Mouse (Mus musculus): ENCODE measurements around the gene Ntn1. TPM values are rescaled to one million over a fixed set of nuclear protein-coding genes. Genes with fewer than 3 reads are reported as not detected.

The Ntn1 gene
- polyA plus RNA-seq, 1 experiment from 2014 or later: 17.7 TPM

GRCm38 (mm10) chr11:68205572-68206229, 194.9 kb downstream of the Ntn1 start:
- H3K27me3 ChIP-seq (ENCODE audit: control insufficient read depth, insufficient read depth, low read length): no peaks in the 10 kb centered on the region
- H3K27ac ChIP-seq (ENCODE audit: low read length): no peak overlapping the region
- H3K9ac ChIP-seq (ENCODE audit: low read length): no peak overlapping the region
- H3K4me3 ChIP-seq (ENCODE audit: low read length): no peak overlapping the region
- WGBS: 81% methylated on average over 10 of the region's 10 CpGs
- no peaks in the 10 kb centered on the region for H3K36me3 ChIP-seq (ENCODE audit: control insufficient read depth, insufficient read depth)
- H3K9me3 ChIP-seq (replicated peaks; ENCODE audit: control insufficient read depth, low read length): no peaks in the 10 kb centered on the region
- H3K4me1 ChIP-seq (ENCODE audit: control insufficient read depth, insufficient read depth, low read length): peaks cover 19% of the 10 kb centered on the region
- no peak overlapping the region for H3K4me2 ChIP-seq (ENCODE audit: low read depth, low read length)
- ATAC-seq (replicated peaks; ENCODE audit: extremely low read depth, insufficient read depth, low FRiP score): no peak

- Histone ChIP-seq H3K36me3 (ENCODE audit: control insufficient read depth, insufficient read depth) (no peaks in the 10 kb centered on the region), H3K9me3 (replicated peaks; ENCODE audit: control insufficient read depth, low read length) (no peaks in the 10 kb centered on the region), H3K4me3 (ENCODE audit: low read length) (no peak overlapping the region), H3K4me2 (ENCODE audit: low read depth, low read length) (no peak overlapping the region), H3K4me1 (ENCODE audit: control insufficient read depth, insufficient read depth, low read length) (peaks cover 23% of the 10 kb centered on the region), H3K9ac (ENCODE audit: low read length) (0 out of 2 replicates have a peak overlapping the region, but pooled peaks have one; percentile 9), H3K27ac (ENCODE audit: low read length) (no peak overlapping the region; the same call in 1 of the 2 replicates), H3K27me3 (ENCODE audit: control insufficient read depth, insufficient read depth, low read length) (no peaks in the 10 kb centered on the region)
- 70% methylated on average over 5 of the region's 5 CpGs for WGBS
- ATAC-seq (replicated peaks; ENCODE audit: extremely low read depth, insufficient read depth, low FRiP score): no peak
Observed at GRCm38 (mm10) chr11:68204407-68204806, 196.2 kb downstream of the Ntn1 start.

- Histone ChIP-seq H3K9ac (ENCODE audit: low read length) (no peak overlapping the region), H3K27ac (ENCODE audit: low read length) (peak overlapping the region; percentile 17), H3K27me3 (ENCODE audit: control insufficient read depth, insufficient read depth, low read length) (no peaks in the 10 kb centered on the region), H3K9me3 (replicated peaks; ENCODE audit: control insufficient read depth, low read length) (no peaks in the 10 kb centered on the region), H3K4me3 (ENCODE audit: low read length) (no peak overlapping the region), H3K4me1 (ENCODE audit: control insufficient read depth, insufficient read depth, low read length) (peaks cover 23% of the 10 kb centered on the region), H3K36me3 (ENCODE audit: control insufficient read depth, insufficient read depth) (no peaks in the 10 kb centered on the region), H3K4me2 (ENCODE audit: low read depth, low read length) (no peak overlapping the region)
- ATAC-seq (replicated peaks; ENCODE audit: extremely low read depth, insufficient read depth, low FRiP score): peak; percentile 49
- 73% methylated on average over 10 of the region's 10 CpGs for WGBS
Observed at GRCm38 (mm10) chr11:68203658-68204315, 196.8 kb downstream of the Ntn1 start.

GRCm38 (mm10) chr11:68202561-68202960, 198.1 kb downstream of the Ntn1 start:
- no peaks in the 10 kb centered on the region for H3K9me3 ChIP-seq (replicated peaks; ENCODE audit: control insufficient read depth, low read length)
- no peaks in the 10 kb centered on the region for H3K36me3 ChIP-seq (ENCODE audit: control insufficient read depth, insufficient read depth)
- H3K27ac ChIP-seq (ENCODE audit: low read length): no peak overlapping the region
- H3K9ac ChIP-seq (ENCODE audit: low read length): no peak overlapping the region
- no peak overlapping the region for H3K4me3 ChIP-seq (ENCODE audit: low read length)
- H3K4me2 ChIP-seq (ENCODE audit: low read depth, low read length): no peak overlapping the region
- no peak for ATAC-seq (replicated peaks; ENCODE audit: extremely low read depth, insufficient read depth, low FRiP score)
- H3K4me1 ChIP-seq (ENCODE audit: control insufficient read depth, insufficient read depth, low read length): peaks cover 23% of the 10 kb centered on the region
- 60% methylated on average over 10 of the region's 10 CpGs for WGBS
- H3K27me3 ChIP-seq (ENCODE audit: control insufficient read depth, insufficient read depth, low read length): no peaks in the 10 kb centered on the region

DNA sequence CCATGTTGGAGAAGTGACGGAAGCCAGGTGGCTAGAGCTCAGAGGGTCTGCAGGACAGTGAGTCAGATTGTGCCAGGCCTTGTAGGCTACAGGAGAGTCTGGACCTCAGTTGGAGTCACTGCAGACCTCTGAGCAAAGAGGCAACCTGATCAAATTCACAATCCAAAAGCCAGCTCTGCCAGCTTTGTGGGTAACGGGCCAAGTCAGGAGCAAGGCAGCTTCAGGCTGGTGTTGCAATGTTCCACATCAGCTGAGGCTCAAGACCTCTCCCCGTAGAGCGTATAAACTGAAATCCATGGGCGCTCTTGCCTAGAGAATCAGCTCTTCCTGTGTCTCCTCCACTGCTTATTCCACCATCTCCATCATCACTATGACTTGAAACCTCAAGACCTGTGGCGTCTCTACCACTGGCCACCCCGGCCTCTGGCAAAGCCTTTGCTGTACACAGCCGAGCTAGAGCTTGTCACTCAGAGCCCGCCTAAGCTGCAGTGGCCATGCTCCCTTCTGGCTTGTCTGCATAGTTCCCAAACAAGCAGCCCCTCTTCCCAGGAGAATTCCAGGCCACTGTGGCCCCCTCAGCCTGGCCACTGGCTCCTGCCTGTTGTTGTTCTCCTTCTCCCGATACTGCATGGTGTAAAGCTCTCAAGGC, 198.7 kb downstream of the Ntn1 start:
- Histone ChIP-seq H3K27ac (ENCODE audit: low read length) (0 out of 2 replicates have a peak overlapping the region, but pooled peaks have one; percentile 19), H3K9ac (ENCODE audit: low read length) (no peak overlapping the region), H3K4me3 (ENCODE audit: low read length) (no peak overlapping the region), H3K4me1 (ENCODE audit: control insufficient read depth, insufficient read depth, low read length) (peaks cover 23% of the 10 kb centered on the region), H3K4me2 (ENCODE audit: low read depth, low read length) (no peak overlapping the region), H3K9me3 (replicated peaks; ENCODE audit: control insufficient read depth, low read length) (no peaks in the 10 kb centered on the region), H3K36me3 (ENCODE audit: control insufficient read depth, insufficient read depth) (no peaks in the 10 kb centered on the region), H3K27me3 (ENCODE audit: control insufficient read depth, insufficient read depth, low read length) (no peaks in the 10 kb centered on the region)
- no peak for ATAC-seq (replicated peaks; ENCODE audit: extremely low read depth, insufficient read depth, low FRiP score)
- WGBS: 81% methylated on average over 10 of the region's 10 CpGs

DNA sequence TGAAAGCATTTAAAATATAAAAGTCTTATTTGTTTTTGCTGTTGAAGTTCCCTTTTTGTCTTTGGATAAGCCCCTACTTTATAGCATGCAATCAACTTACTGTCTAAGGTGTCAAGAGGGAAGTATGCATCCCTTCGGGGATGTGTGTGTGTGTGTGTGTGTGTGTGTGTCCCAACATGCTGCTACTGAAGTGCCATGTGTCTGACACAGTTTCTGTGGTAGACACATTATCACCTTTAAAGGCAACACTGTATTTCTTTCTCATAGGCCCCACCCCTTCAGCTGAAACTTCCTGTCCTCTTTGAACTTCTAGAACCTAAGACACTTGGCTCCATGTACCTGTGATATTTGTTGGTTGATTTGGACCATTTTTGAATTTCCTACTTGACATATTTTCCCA, 199.6 kb downstream of the Ntn1 start:
- WGBS: 57% methylated on average over 1 of the region's 1 CpGs

DNA sequence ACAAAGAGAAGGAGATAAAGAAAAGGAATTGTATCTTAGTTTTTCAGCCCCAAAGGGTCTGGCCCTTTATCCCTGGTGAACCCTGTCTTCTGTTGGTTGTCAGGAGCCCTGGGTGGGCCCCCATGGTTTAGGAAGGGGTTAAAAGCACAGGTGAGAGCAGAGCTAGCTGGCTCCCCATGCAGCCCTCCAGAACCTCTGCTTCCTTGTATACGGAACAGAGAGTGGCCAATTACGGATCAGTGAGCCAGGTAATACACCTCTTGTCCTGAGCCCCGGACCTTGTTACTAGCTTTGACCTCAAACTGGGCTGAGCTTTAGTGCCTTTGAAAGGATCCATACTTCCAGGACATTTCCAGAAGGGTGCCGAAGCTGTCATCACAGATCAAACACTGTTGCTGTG, 200.1 kb downstream of the Ntn1 start:
- no peak overlapping the region for H3K4me3 ChIP-seq (ENCODE audit: low read length)
- ATAC-seq (replicated peaks; ENCODE audit: extremely low read depth, insufficient read depth, low FRiP score): no peak
- no peaks in the 10 kb centered on the region for H3K36me3 ChIP-seq (ENCODE audit: control insufficient read depth, insufficient read depth)
- 91% methylated on average over 4 of the region's 4 CpGs for WGBS
- peak overlapping the region; percentile 65 for H3K27ac ChIP-seq (ENCODE audit: low read length)
- H3K4me2 ChIP-seq (ENCODE audit: low read depth, low read length): no peak overlapping the region
- H3K9me3 ChIP-seq (replicated peaks; ENCODE audit: control insufficient read depth, low read length): no peaks in the 10 kb centered on the region
- H3K9ac ChIP-seq (ENCODE audit: low read length): no peak overlapping the region
- peaks cover 36% of the 10 kb centered on the region for H3K4me1 ChIP-seq (ENCODE audit: control insufficient read depth, insufficient read depth, low read length)
- H3K27me3 ChIP-seq (ENCODE audit: control insufficient read depth, insufficient read depth, low read length): no peaks in the 10 kb centered on the region

More for the DNA sequence above, 199.6 kb downstream of the Ntn1 start:
- ATAC-seq (replicated peaks; ENCODE audit: extremely low read depth, insufficient read depth, low FRiP score): no peak
- Histone ChIP-seq H3K4me3 (ENCODE audit: low read length) (no peak overlapping the region), H3K36me3 (ENCODE audit: control insufficient read depth, insufficient read depth) (no peaks in the 10 kb centered on the region), H3K4me1 (ENCODE audit: control insufficient read depth, insufficient read depth, low read length) (peaks cover 30% of the 10 kb centered on the region), H3K27ac (ENCODE audit: low read length) (no peak overlapping the region; the same call in 1 of the 2 replicates), H3K4me2 (ENCODE audit: low read depth, low read length) (no peak overlapping the region), H3K9ac (ENCODE audit: low read length) (no peak overlapping the region), H3K9me3 (replicated peaks; ENCODE audit: control insufficient read depth, low read length) (no peaks in the 10 kb centered on the region), H3K27me3 (ENCODE audit: control insufficient read depth, insufficient read depth, low read length) (no peaks in the 10 kb centered on the region)

GRCm38 (mm10) chr11:68199801-68200423, 200.7 kb downstream of the Ntn1 start:
- WGBS: 46% methylated on average over 10 of the region's 10 CpGs
- Histone ChIP-seq H3K9me3 (replicated peaks; ENCODE audit: control insufficient read depth, low read length) (no peaks in the 10 kb centered on the region), H3K4me2 (ENCODE audit: low read depth, low read length) (0 out of 2 replicates have a peak overlapping the region, but pooled peaks have one; percentile 0), H3K4me3 (ENCODE audit: low read length) (no peak overlapping the region), H3K36me3 (ENCODE audit: control insufficient read depth, insufficient read depth) (no peaks in the 10 kb centered on the region), H3K27ac (ENCODE audit: low read length) (peak overlapping the region; percentile 65), H3K9ac (ENCODE audit: low read length) (no peak overlapping the region), H3K27me3 (ENCODE audit: control insufficient read depth, insufficient read depth, low read length) (no peaks in the 10 kb centered on the region), H3K4me1 (ENCODE audit: control insufficient read depth, insufficient read depth, low read length) (peaks cover 41% of the 10 kb centered on the region)
- no peak for ATAC-seq (replicated peaks; ENCODE audit: extremely low read depth, insufficient read depth, low FRiP score)

Data from heart, embryonic 16.5 days (tissue).